Mouse (Mus musculus): ENCODE measurements around the gene Mum1l1. TPM values are rescaled to one million over a fixed set of nuclear protein-coding genes. Genes with fewer than 3 reads are reported as not detected.

Gene Mum1l1
- not detected for polyA plus RNA-seq (2017; shearing (Covaris generic))

GRCm38 (mm10) chrX:139209829-139210225, at the start of gene Mum1l1:
Gene Mum1l1, plus strand, starts transcription at chrX:139210042.

GRCm38 (mm10) chrX:139178928-139179327, 30.9 kb upstream of the Mum1l1 start, which contains the start of gene 4933428M09Rik:
Gene 4933428M09Rik, plus strand, starts transcription at chrX:139179228.

Other genes with a start within 250 kb of the Mum1l1 start
- gene Serpina7, start 124.8 kb upstream of the Mum1l1 start, polyA plus RNA-seq (2017; shearing (Covaris generic)) = not detected
- not detected for gene 4930513O06Rik, start 123.8 kb upstream of the Mum1l1 start, polyA plus RNA-seq (2017; shearing (Covaris generic))
- gene 4933428M09Rik, start 30.8 kb upstream of the Mum1l1 start, polyA plus RNA-seq (2017; shearing (Covaris generic)) = not detected
- not detected for gene Trap1a, start 123.6 kb downstream of the Mum1l1 start, polyA plus RNA-seq (2017; shearing (Covaris generic))

Data from activated CD4-positive, CD25-positive, alpha-beta regulatory T cell (primary cell).